ENCODE assay signal across 12 mouse cellular contexts in genomic region chr6:143616386-143616785, GRCm38 (mm10).
A peak's percentile ranks its signal among the peaks of the same experiment; 100 is the strongest.
DNase-seq lines count a peak whose midpoint lies in the region; ATAC-seq lines count a peak whose summit lies in the region.
"Had no signal": no experiment of that assay in that cellular context is flagged by ENCODE, and none has a peak within 500 bp of the region (broad histone marks: within the 10 kb centered on the region; RNA-seq: fewer than 3 reads in every experiment).

No protein-coding gene starts in this region.

- DNase-seq in lung, postnatal 10 days: peak; percentile 19
- DNase-seq in lung, postnatal 36 days: no peak
- DNase-seq in 3134 (ENCODE audit: extremely low read depth, insufficient read length, low spot score) (peak; percentile 64), 3T3-L1 (ENCODE audit: low read depth, low spot score) (peak; percentile 94), adipocyte (ENCODE audit: low spot score) (peak; percentile 69)
- DNase-seq: adrenal gland, adult 2 months; cerebellum, adult 2 months; cerebellum, postnatal 10 days; gastrocnemius, postnatal 10 days had no signal

- ATAC-seq in activated CD4-positive, CD25-positive, alpha-beta regulatory T cell, adult 4 months: no peak
- ATAC-seq: forebrain, embryonic 16.5 days; intestine, embryonic 15.5 days had no signal
